ENCODE assay signal across 15 mouse cellular contexts in genomic region chr8:46251561-46251960, GRCm38 (mm10). TPM values are rescaled to one million over a fixed set of nuclear protein-coding genes. Genes with fewer than 3 reads are reported as not detected.
DNase-seq lines count a peak whose midpoint lies in the region; ATAC-seq lines count a peak whose summit lies in the region.
"Had no signal": no experiment of that assay in that cellular context is flagged by ENCODE, and none has a peak within 500 bp of the region (broad histone marks: within the 10 kb centered on the region; RNA-seq: fewer than 3 reads in every experiment).

No protein-coding gene starts in this region.

- no peak for ATAC-seq in embryonic facial prominence, embryonic 12.5 days (ENCODE audit: insufficient number of reproducible peaks, insufficient read depth, low FRiP score, low TSS enrichment)
- ATAC-seq in hindbrain, embryonic 13.5 days (ENCODE audit: low FRiP score): no peak
- no peak for ATAC-seq in midbrain, embryonic 14.5 days (ENCODE audit: low FRiP score, low TSS enrichment)
- ATAC-seq in cerebellum, adult (ENCODE audit: insufficient number of reproducible peaks, low FRiP score, low TSS enrichment): no peak

- peaks cover 13% of the 10 kb centered on the region for H3K4me1 ChIP-seq in embryonic facial prominence, embryonic 12.5 days
- peaks cover 6% of the 10 kb centered on the region for H3K4me1 ChIP-seq in hindbrain, embryonic 13.5 days (replicated peaks)
- H3K4me1 ChIP-seq in midbrain, embryonic 14.5 days (ENCODE audit: control insufficient read depth, insufficient read depth, low read length): no peaks in the 10 kb centered on the region

- intact Hi-C loops in heart, postnatal 14 days (cut with DNase I): no loop called here

- H3K4me2 ChIP-seq in embryonic facial prominence, embryonic 12.5 days (replicated peaks): peak overlapping the region; percentile 35
- H3K4me2 ChIP-seq in hindbrain, embryonic 13.5 days: peak overlapping the region; percentile 43
- peak overlapping the region; percentile 18 for H3K4me2 ChIP-seq in midbrain, embryonic 14.5 days (ENCODE audit: low read length)

- H3K36me3 ChIP-seq in embryonic facial prominence, embryonic 12.5 days: no peaks in the 10 kb centered on the region
- no peaks in the 10 kb centered on the region for H3K36me3 ChIP-seq in hindbrain, embryonic 13.5 days
- H3K36me3 ChIP-seq in midbrain, embryonic 14.5 days (ENCODE audit: control insufficient read depth, insufficient read depth, low read length): no peaks in the 10 kb centered on the region

- H3K27ac ChIP-seq in embryonic facial prominence, embryonic 12.5 days: no peak overlapping the region
- no peak overlapping the region for H3K27ac ChIP-seq in hindbrain, embryonic 13.5 days
- no peak overlapping the region for H3K27ac ChIP-seq in midbrain, embryonic 14.5 days (replicated peaks; ENCODE audit: low read depth, low read length)
- H3K27ac ChIP-seq: layer of hippocampus, adult 2 months had no signal

- H3K9me3 ChIP-seq in embryonic facial prominence, embryonic 12.5 days: no peaks in the 10 kb centered on the region
- H3K9me3 ChIP-seq in hindbrain, embryonic 13.5 days: no peaks in the 10 kb centered on the region
- no peaks in the 10 kb centered on the region for H3K9me3 ChIP-seq in midbrain, embryonic 14.5 days (ENCODE audit: control insufficient read depth, low read length)

- H3K9ac ChIP-seq in embryonic facial prominence, embryonic 12.5 days: no peak overlapping the region
- H3K9ac ChIP-seq in hindbrain, embryonic 13.5 days: peak overlapping the region; percentile 1; the same call in 1 of the 2 replicates
- no peak overlapping the region for H3K9ac ChIP-seq in midbrain, embryonic 14.5 days (replicated peaks; ENCODE audit: low read length)

- no peaks in the 10 kb centered on the region for H3K27me3 ChIP-seq in embryonic facial prominence, embryonic 12.5 days
- peaks cover 31% of the 10 kb centered on the region for H3K27me3 ChIP-seq in hindbrain, embryonic 13.5 days
- H3K27me3 ChIP-seq in midbrain, embryonic 14.5 days (ENCODE audit: control insufficient read depth, insufficient read depth, low read length): no peaks in the 10 kb centered on the region

- DNase-seq in heart, adult 11 months: peak; percentile 35
- DNase-seq in heart, postnatal 14 days: no peak
- no peak for DNase-seq in midbrain, embryonic 14.5 days
- no peak for DNase-seq in right cerebral cortex, adult 18-20 months
- DNase-seq in kidney, postnatal 4 days: no peak
- DNase-seq: kidney, adult 18-20 months; left cerebral cortex, postnatal 4 days; lung, postnatal 10 days had no signal

- 41% methylated on average over 10 of the region's 10 CpGs for WGBS in embryonic facial prominence, embryonic 12.5 days
- 20% methylated on average over 10 of the region's 10 CpGs for WGBS in hindbrain, embryonic 13.5 days
- 40% methylated on average over 10 of the region's 10 CpGs for whole genome bisulfite sequencing in midbrain, embryonic 14.5 days

- no peak overlapping the region for H3K4me3 ChIP-seq in embryonic facial prominence, embryonic 12.5 days
- no peak overlapping the region; the same call in 1 of the 2 replicates for H3K4me3 ChIP-seq in hindbrain, embryonic 13.5 days
- H3K4me3 ChIP-seq in midbrain, embryonic 14.5 days (replicated peaks; ENCODE audit: low read depth, low read length): no peak overlapping the region
- H3K4me3 ChIP-seq: layer of hippocampus, adult 2 months had no signal

RNA-seq across cellular contexts. Expression of gene Slc25a4, which starts 40.5 kb away (rescaled TPM):
- total RNA-seq in heart, postnatal 14 days (2021): 1,000 to 10,000 TPM; 4,839 to 4,843 TPM
- 525 and 530 TPM in 2 replicates for polyA plus RNA-seq in embryonic facial prominence, embryonic 12.5 days (2016; fragmentation: Nextera tagmentation; extraction: Ambion mirVana)
- polyA plus RNA-seq in hindbrain, embryonic 13.5 days (2015; fragmentation: Nextera tagmentation; extraction: Ambion mirVana): 799 and 807 TPM in 2 replicates
- 795 and 885 TPM in 2 replicates for polyA plus RNA-seq in midbrain, embryonic 14.5 days (2014; fragmentation: Nextera tagmentation; extraction: Ambion mirVana)

RNA-seq across cellular contexts. Expression of gene Helt, which starts 42.9 kb away (rescaled TPM):
- under 1 TPM; 0.29 to 0.74 TPM for total RNA-seq in heart, postnatal 14 days (2021)
- polyA plus RNA-seq in embryonic facial prominence, embryonic 12.5 days (2016; fragmentation: Nextera tagmentation; extraction: Ambion mirVana): 0.43 and 0.55 TPM in 2 replicates
- 1.8 and 1.9 TPM in 2 replicates for polyA plus RNA-seq in hindbrain, embryonic 13.5 days (2015; fragmentation: Nextera tagmentation; extraction: Ambion mirVana)
- polyA plus RNA-seq in midbrain, embryonic 14.5 days (2014; fragmentation: Nextera tagmentation; extraction: Ambion mirVana): 9.6 and 10.2 TPM in 2 replicates
- total RNA-seq: ES-E14; layer of hippocampus, adult 2 months; neutrophil, adult 5-6 weeks had no signal
- polyA plus RNA-seq: heart, embryonic 14.5 days had no signal
